Mouse (Mus musculus) heart, adult 2 months (tissue): ENCODE measurements around the gene Fdxacb1.

Experiments used
- CTCF ChIP-seq: fragments of 200-600 bp; IDR thresholded peaks from 2 replicates; pipeline ENCODE4 v1.8.1; 2022; ENCODE audit warnings: antibody characterized with exemption, mild to moderate bottlenecking, moderate library complexity
- POLR2A ChIP-seq: fragments of 200-500 bp; IDR thresholded peaks from 2 replicates; pipeline ENCODE4 v1.6.1; 2011; ENCODE audit warnings: mild to moderate bottlenecking, low read depth, low read length, control low read depth; ENCODE audit not compliant: insufficient read depth

DNA sequence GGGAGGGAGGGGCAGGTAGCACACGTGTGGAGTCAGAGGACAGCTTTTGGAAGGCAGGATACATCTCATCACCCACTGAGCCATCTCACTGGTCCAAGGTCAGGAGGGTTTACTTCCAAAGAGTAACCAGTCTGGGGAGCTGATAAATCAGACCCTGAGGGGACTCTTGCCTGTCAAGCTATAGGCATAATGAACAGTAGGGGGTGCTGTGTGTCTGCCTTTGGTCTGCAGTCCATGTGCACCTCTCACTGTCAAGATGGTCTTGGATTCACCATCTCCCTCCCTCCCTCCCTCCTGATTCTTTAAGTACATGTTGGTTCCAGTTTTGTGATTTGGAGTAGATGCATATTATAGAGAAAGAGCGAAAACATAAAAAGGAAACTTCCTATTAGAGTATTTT, 32.9 kb downstream of the Fdxacb1 start:
- TF ChIP-seq POLR2A, result no peak
- peak; percentile 73 for TF ChIP-seq CTCF
